Mouse (Mus musculus) kidney, adult 2 months (tissue): Measurements from ENCODE around the gene Rack1. TPM values are rescaled to one million over a fixed set of nuclear protein-coding genes. Genes with fewer than 3 reads are reported as not detected.
A peak's percentile ranks its signal among the peaks of the same experiment; 100 is the strongest.

ENCODE experiments used
- DNase-seq: peaks from one replicate; pipeline ENCODE4 v3.0.0; 2021
- H3K27ac ChIP-seq: fragments of 200-500 bp; 2 replicates; pipeline ENCODE4 v1.5.1; 2012; ENCODE audit warnings: low read depth, low read length, control low read depth, inconsistent platforms; ENCODE audit not compliant: insufficient read depth
- H3K27me3 ChIP-seq: fragments of 200-500 bp; replicated peaks from 2 replicates; pipeline ENCODE4 v1.6.1; 2012; ENCODE audit warnings: mild to moderate bottlenecking, moderate library complexity, low read length, inconsistent platforms; ENCODE audit not compliant: control insufficient read depth, insufficient read depth
- H3K36me3 ChIP-seq: fragments of 200-500 bp; 2 replicates; pipeline ENCODE4 v1.6.1; 2012; ENCODE audit warnings: mild to moderate bottlenecking, moderate library complexity, low read length, inconsistent platforms; ENCODE audit not compliant: control insufficient read depth, insufficient read depth
- H3K4me1 ChIP-seq: fragments of 200-500 bp; 2 replicates; pipeline ENCODE4 v1.6.1; 2011; ENCODE audit warnings: low read length; ENCODE audit not compliant: control insufficient read depth, insufficient read depth
- H3K4me3 ChIP-seq: fragments of 200-500 bp; 2 replicates; pipeline ENCODE4 v1.5.1; 2011; ENCODE audit warnings: mild to moderate bottlenecking, low read depth, low read length, control low read depth; ENCODE audit not compliant: insufficient read depth
- CTCF ChIP-seq: fragments of 200-500 bp; conservative IDR thresholded peaks from 2 replicates; pipeline ENCODE4 v1.5.1; 2011; ENCODE audit warnings: low read depth, mild to moderate bottlenecking, control low read depth, low read length, moderate library complexity, mixed read lengths; ENCODE audit not compliant: insufficient read depth, insufficient read length
- POLR2A ChIP-seq: fragments of 200-500 bp; IDR thresholded peaks from one replicate; pipeline ENCODE4 v1.6.1; 2011; ENCODE audit warnings: low read depth, low read length, control low read depth
- WGBS: fragments of 180-500 bp; shearing (Covaris S2); methylation state at CpG from one replicate; pipeline ENCODE4 v1.1.7; 2018; 5-methylcytosine and 5-hydroxymethylcytosine counted together
- polyA plus RNA-seq: library from polyadenylated mRNA; depleted of rRNA; stranded (reverse); fragments of >200 nt; gene quantifications from 2 replicates; pipeline ENCODE4 v1.2.3, GENCODE M21; 2012

Gene Rack1
- polyA plus RNA-seq, 1 experiment, result 1,243 TPM

DNA sequence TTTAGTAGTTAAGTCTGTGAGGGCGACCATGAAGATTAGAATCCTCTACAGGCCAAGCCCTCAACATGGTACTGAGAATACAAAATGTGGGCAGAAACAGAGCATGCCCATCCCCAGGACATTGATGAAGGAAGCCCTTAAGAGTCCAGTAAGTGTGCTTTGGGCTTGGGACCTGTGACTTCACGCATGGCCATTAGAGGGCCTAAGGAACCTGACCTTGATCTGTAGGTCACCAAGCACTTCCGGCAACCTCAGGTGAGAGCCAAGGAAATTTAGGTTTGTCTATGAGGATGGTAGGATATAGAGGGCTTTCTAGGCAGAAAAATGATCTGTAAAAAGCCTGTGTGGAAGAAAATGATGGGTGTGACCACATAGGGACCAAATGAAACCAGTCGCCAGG lies 3.8 kb upstream of the Rack1 start:
- peaks cover 3% of the 10 kb centered on the region; the same call in 1 of the 2 replicates for H3K4me1 ChIP-seq
- no peaks in the 10 kb centered on the region for H3K36me3 ChIP-seq
- no peaks in the 10 kb centered on the region for H3K27me3 ChIP-seq
- 73% methylated on average over 4 of the region's 4 CpGs for WGBS
- H3K27ac ChIP-seq, result no peak overlapping the region
- TF ChIP-seq CTCF, result 0 out of 2 replicates have a peak, but pooled peaks have one; percentile 23
- TF ChIP-seq POLR2A, result no peak
- no peak for DNase-seq
- no peak overlapping the region for H3K4me3 ChIP-seq

DNA sequence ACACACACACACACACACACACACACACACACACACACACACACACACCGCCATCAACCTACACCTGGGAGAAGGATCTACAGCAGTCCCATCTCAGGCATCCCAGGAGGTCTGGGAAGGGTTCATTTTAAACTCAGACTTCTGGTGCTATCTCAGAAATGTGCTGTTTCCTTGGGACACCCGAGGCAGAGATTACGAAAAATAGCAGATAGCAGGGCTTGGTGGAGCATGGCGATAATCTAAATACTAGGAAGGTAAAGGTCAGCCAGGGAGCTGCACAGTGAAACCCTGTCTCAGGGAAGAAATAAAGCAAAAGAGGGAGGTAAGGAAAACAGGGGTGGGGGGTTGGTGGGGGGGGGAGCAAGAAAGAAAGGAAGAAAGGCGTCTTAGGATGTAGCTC lies 2.8 kb upstream of the Rack1 start:
- WGBS, result 81% methylated on average over 5 of the region's 5 CpGs
- no peak for TF ChIP-seq CTCF
- no peak for TF ChIP-seq POLR2A
- H3K4me1 ChIP-seq, result peaks cover 6% of the 10 kb centered on the region
- DNase-seq, result no peak
- H3K27me3 ChIP-seq, result no peaks in the 10 kb centered on the region
- no peak overlapping the region for H3K27ac ChIP-seq
- H3K36me3 ChIP-seq, result no peaks in the 10 kb centered on the region
- H3K4me3 ChIP-seq, result no peak overlapping the region

DNA sequence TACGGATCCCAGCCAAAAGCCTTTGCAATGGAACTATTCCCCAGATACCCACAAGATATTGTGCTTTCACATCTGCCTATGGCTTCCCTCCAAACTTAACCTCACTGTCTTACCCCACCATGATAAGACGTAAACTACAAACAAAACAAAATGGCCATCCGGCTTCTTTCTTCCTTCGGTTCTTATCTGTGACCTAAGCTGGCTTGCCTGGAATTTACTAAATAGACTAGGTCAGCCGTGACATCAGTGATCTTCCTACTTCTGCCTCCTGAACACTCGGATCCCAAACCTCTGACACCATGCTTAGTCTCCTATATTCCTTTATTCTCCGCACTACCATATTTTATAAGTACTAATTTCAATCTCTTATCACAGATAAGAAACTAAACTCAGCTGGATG lies 1.8 kb upstream of the Rack1 start:
- no peak for TF ChIP-seq CTCF
- no peak for TF ChIP-seq POLR2A
- no peak overlapping the region for H3K4me3 ChIP-seq
- no peak for DNase-seq
- H3K4me1 ChIP-seq, result peaks cover 6% of the 10 kb centered on the region
- H3K27me3 ChIP-seq, result no peaks in the 10 kb centered on the region
- no peaks in the 10 kb centered on the region; the same call in none of the 2 replicates for H3K36me3 ChIP-seq
- 87% methylated on average over 7 of the region's 7 CpGs for WGBS
- H3K27ac ChIP-seq, result no peak overlapping the region

DNA sequence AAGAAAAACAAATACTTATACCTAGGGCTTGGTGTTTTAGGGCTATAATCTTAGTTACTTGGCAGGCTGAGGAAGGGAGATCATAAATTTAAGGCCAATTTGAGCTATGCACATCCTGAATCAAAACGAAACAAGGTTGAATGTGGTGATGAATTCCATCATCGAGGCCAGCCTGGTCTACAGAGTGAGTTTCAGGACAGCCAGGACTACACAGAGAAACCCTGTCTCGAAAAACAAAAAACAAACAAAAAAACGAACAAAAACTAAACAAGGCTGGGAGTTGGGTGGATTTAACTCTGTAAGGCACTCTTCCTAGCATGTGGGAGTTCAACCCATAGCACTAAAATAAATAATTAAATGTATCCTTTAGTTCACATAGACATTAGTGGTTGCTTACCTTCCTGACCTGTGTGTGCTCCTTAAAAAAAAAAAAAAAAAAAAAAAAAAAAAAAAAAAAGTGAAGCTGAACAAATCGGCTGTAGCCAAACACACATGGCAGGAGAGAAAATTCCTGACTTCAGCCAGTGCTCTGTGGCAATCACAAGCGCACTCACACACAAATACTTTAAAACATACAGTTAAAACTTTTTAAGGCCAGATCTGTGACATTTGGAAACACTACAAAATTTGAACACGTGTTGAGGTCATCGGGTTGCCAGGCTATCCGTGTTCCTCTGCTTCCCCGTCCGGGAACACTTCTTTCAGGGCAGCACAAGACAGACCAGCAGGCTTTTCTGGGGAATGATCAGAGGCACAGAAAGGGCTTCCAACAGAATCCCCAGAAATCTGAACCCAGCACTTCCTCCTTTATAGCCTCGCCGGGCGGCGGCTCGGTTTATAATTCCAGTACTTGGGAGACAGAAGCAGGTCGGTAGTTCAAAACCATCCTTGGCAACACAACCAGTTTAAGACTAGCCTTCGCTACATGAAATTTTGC lies 880 bp upstream of the Rack1 start:
- H3K27me3 ChIP-seq, result no peaks in the 10 kb centered on the region
- H3K4me1 ChIP-seq, result peaks cover 6% of the 10 kb centered on the region
- WGBS, result 4% methylated on average over 18 of the region's 18 CpGs
- no peak for DNase-seq
- TF ChIP-seq POLR2A (no peak), CTCF (no peak)
- H3K4me3 ChIP-seq, result peak overlapping the region; percentile 71
- peaks cover 1% of the 10 kb centered on the region for H3K36me3 ChIP-seq
- peak overlapping the region; percentile 86 for H3K27ac ChIP-seq

DNA sequence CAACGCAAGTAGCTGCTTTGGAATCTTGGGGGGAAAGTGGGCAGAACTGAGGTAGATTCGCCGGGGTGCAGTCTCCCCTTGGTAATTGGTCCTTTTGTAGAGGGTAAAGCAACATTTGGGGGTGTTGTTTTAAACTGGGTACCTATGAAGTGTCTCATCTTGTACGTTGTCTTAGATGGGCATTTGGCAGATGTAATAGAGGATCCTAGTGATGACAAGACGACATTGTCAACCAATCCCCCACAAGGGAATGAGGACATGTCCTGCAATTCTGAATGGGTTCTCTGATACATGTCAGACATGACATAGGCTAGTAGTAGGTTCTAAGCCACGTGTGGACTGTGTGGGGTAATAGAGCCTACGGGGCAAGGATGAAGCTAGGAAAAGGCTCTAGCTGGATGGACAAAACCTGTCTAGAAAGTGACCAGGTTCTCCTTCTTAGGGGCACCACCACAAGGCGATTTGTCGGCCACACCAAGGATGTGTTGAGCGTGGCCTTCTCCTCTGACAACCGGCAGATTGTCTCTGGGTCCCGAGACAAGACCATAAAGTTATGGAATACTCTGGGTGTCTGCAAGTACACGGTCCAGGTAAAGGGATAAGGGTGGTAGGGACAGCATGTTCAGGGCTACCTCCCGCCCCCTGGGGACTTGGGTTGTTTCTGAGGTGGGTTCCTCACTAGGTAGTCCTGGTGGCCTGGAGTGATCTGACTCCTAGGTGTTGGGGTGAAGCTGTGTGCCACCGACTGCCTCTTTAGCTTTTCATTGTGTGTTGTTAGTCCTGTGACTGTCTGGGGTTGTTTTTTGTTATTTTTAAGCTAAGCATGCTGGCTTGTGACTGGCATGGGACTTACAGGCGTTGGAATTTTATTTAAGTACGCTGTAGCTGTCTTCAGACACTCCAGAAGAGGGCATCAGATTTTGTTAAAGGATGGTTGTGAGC lies 2.0 kb downstream of the Rack1 start:
- TF ChIP-seq CTCF (no peak), POLR2A (no peak)
- DNase-seq, result no peak
- no peak overlapping the region for H3K27ac ChIP-seq
- H3K36me3 ChIP-seq, result peaks cover 10% of the 10 kb centered on the region
- no peaks in the 10 kb centered on the region for H3K27me3 ChIP-seq
- WGBS, result 55% methylated on average over 17 of the region's 17 CpGs
- peaks cover 6% of the 10 kb centered on the region for H3K4me1 ChIP-seq
- H3K4me3 ChIP-seq, result peak overlapping the region; percentile 10; the same call in 1 of the 2 replicates

DNA sequence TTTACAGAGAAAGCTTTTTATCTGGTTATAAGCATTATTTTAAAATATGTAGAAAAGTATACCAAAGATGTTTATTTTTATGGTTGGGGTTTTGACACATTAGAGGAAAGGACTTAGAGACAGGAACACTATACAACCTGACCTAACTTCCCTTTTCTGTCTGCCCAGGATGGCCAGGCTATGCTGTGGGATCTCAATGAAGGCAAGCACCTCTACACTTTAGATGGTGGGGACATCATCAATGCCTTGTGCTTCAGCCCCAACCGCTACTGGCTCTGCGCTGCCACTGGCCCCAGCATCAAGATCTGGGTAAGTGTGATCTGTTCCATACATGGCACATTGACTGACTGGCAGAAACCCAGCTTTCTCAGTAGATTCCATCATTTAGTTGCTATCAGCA lies 3.9 kb downstream of the Rack1 start:
- no peak for DNase-seq
- Histone ChIP-seq H3K27me3 (no peaks in the 10 kb centered on the region), H3K27ac (no peak overlapping the region), H3K4me1 (peaks cover 6% of the 10 kb centered on the region), H3K36me3 (peaks cover 14% of the 10 kb centered on the region), H3K4me3 (no peak overlapping the region)
- WGBS, result 96% methylated on average over 2 of the region's 2 CpGs
- no peak for TF ChIP-seq POLR2A
- TF ChIP-seq CTCF, result no peak

DNA sequence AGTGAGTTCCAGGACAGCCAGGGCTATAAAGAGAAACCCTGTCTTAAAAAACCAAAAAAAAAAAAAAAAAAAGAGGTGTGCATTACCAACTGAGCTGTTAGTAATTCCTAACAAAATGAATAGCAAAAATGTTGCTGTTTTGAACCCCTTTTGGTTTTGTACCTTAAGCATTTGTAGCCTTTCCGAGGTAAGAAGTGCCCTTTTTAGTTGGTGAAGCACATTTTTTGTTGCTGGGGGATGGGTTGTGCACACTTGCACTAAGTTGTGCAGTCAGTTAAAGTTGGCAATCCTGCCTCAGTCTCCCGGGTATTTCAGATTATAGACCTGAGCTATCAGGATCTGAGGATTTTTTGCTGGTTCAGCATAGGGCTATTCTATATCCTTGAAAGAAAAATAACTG lies 4.8 kb downstream of the Rack1 start:
- WGBS, result 76% methylated on average over 2 of the region's 2 CpGs
- Histone ChIP-seq H3K4me1 (peaks cover 6% of the 10 kb centered on the region), H3K27ac (no peak overlapping the region), H3K36me3 (peaks cover 14% of the 10 kb centered on the region), H3K4me3 (no peak overlapping the region), H3K27me3 (no peaks in the 10 kb centered on the region)
- TF ChIP-seq POLR2A, result no peak
- no peak for TF ChIP-seq CTCF
- DNase-seq, result no peak
